Mouse (Mus musculus) intestine, postnatal 0 days (tissue): ENCODE measurements around the gene Fgfr2. TPM values are rescaled to one million over a fixed set of nuclear protein-coding genes. Genes with fewer than 3 reads are reported as not detected.

ENCODE experiments used
- ATAC-seq: fragments of 200-750 bp; cut with Nextera tagmentation; 2 replicates; pipeline ENCODE4 v1.8.0; 2017; ENCODE audit warnings: mild to moderate bottlenecking, moderate TSS enrichment, moderate library complexity
- H3K27ac ChIP-seq: fragments of 300-500 bp; sonication (generic); 2 replicates; pipeline ENCODE4 v1.5.1; 2014; ENCODE audit warnings: mild to moderate bottlenecking, low read depth, low read length, moderate library complexity
- H3K27me3 ChIP-seq: fragments of 300-500 bp; sonication (generic); replicated peaks from 2 replicates; pipeline ENCODE4 v1.6.1; 2014; ENCODE audit warnings: low read length, mixed read lengths; ENCODE audit not compliant: control insufficient read depth, insufficient read depth
- H3K36me3 ChIP-seq: fragments of 300-500 bp; sonication (generic); 2 replicates; pipeline ENCODE4 v1.6.1; 2014; ENCODE audit warnings: mild to moderate bottlenecking, moderate library complexity; ENCODE audit not compliant: control insufficient read depth, insufficient read depth
- H3K4me1 ChIP-seq: fragments of 300-500 bp; sonication (generic); replicated peaks from 2 replicates; pipeline ENCODE4 v1.6.1; 2014; ENCODE audit warnings: antibody characterized with exemption, low read length, mixed read lengths; ENCODE audit not compliant: control insufficient read depth, insufficient read depth
- H3K4me2 ChIP-seq: fragments of 300-500 bp; sonication (generic); replicated peaks from 2 replicates; pipeline ENCODE4 v1.6.1; 2014; ENCODE audit warnings: low read depth, mild to moderate bottlenecking, moderate library complexity
- H3K4me3 ChIP-seq: fragments of 300-500 bp; sonication (generic); 2 replicates; pipeline ENCODE4 v1.5.1; 2014; ENCODE audit warnings: low read depth, low read length
- H3K9ac ChIP-seq: fragments of 300-500 bp; sonication (generic); 2 replicates; pipeline ENCODE4 v1.6.1; 2014; ENCODE audit warnings: mild to moderate bottlenecking, low read depth, low read length
- H3K9me3 ChIP-seq: fragments of 300-500 bp; sonication (generic); 2 replicates; pipeline ENCODE4 v1.6.1; 2016; ENCODE audit warnings: mixed run types; ENCODE audit not compliant: control insufficient read depth
- CTCF ChIP-seq: sonication (generic); IDR thresholded peaks from 2 replicates; pipeline ENCODE4 v1.5.1; 2016; ENCODE audit warnings: low read depth, mild to moderate bottlenecking, control low read depth, antibody characterized with exemption, moderate library complexity
- WGBS: fragments of 180-500 bp; shearing (Covaris S2); extraction: QIAGEN DNeasy Blood & Tissue Kit; methylation state at CpG from one replicate; pipeline ENCODE4 v1.1.7; 2014; 5-methylcytosine and 5-hydroxymethylcytosine counted together
- polyA plus RNA-seq: library from polyadenylated mRNA; unstranded; fragments of >200 nt; fragmentation: Nextera tagmentation; extraction: Ambion mirVana; gene quantifications from 2 replicates; pipeline ENCODE4 v1.2.1, GENCODE M21; 2015

Gene Fgfr2
- polyA plus RNA-seq, 1 experiment from 2014 or later, result 29.5 TPM

GRCm38 (mm10) chr7:132786011-132786410 lies 337.1 kb downstream of the Fgfr2 start:
- Histone ChIP-seq H3K27ac (peak overlapping the region; percentile 78; the same call in 1 of the 2 replicates), H3K27me3 (no peaks in the 10 kb centered on the region), H3K4me2 (no peak overlapping the region; the same call in 1 of the 2 replicates), H3K9ac (no peak overlapping the region), H3K4me3 (no peak overlapping the region), H3K9me3 (no peaks in the 10 kb centered on the region), H3K36me3 (no peaks in the 10 kb centered on the region), H3K4me1 (peaks cover 37% of the 10 kb centered on the region)
- 14% methylated on average over 7 of the region's 7 CpGs for WGBS
- ATAC-seq, result peak; percentile 40; the same call in 1 of the 2 replicates
- TF ChIP-seq CTCF, result no peak

GRCm38 (mm10) chr7:132784101-132784500 lies 339.0 kb downstream of the Fgfr2 start:
- WGBS, result 63% methylated on average over 5 of the region's 5 CpGs
- H3K4me1 ChIP-seq, result peaks cover 40% of the 10 kb centered on the region
- no peaks in the 10 kb centered on the region for H3K9me3 ChIP-seq

GRCm38 (mm10) chr7:132781850-132782249 lies 341.3 kb downstream of the Fgfr2 start:
- H3K9ac ChIP-seq, result no peak overlapping the region
- peaks cover 21% of the 10 kb centered on the region for H3K36me3 ChIP-seq
- H3K4me2 ChIP-seq, result no peak overlapping the region
- no peaks in the 10 kb centered on the region for H3K27me3 ChIP-seq
- no peak overlapping the region for H3K4me3 ChIP-seq
- no peak for ATAC-seq
- H3K27ac ChIP-seq, result 0 out of 2 replicates have a peak overlapping the region, but pooled peaks have one; percentile 7
- TF ChIP-seq CTCF, result no peak
- no peaks in the 10 kb centered on the region for H3K9me3 ChIP-seq
- peaks cover 35% of the 10 kb centered on the region for H3K4me1 ChIP-seq
- WGBS, result 62% methylated on average over 6 of the region's 6 CpGs

More at GRCm38 (mm10) chr7:132784101-132784500, 339.0 kb downstream of the Fgfr2 start:
- H3K9ac ChIP-seq, result no peak overlapping the region
- H3K27ac ChIP-seq, result no peak overlapping the region
- H3K4me3 ChIP-seq, result no peak overlapping the region
- no peaks in the 10 kb centered on the region for H3K27me3 ChIP-seq
- ATAC-seq, result no peak
- no peak overlapping the region for H3K4me2 ChIP-seq
- H3K36me3 ChIP-seq, result 0 out of 2 replicates have a peak, but pooled peaks cover 2% of the 10 kb centered on the region
- no peak for TF ChIP-seq CTCF

DNA sequence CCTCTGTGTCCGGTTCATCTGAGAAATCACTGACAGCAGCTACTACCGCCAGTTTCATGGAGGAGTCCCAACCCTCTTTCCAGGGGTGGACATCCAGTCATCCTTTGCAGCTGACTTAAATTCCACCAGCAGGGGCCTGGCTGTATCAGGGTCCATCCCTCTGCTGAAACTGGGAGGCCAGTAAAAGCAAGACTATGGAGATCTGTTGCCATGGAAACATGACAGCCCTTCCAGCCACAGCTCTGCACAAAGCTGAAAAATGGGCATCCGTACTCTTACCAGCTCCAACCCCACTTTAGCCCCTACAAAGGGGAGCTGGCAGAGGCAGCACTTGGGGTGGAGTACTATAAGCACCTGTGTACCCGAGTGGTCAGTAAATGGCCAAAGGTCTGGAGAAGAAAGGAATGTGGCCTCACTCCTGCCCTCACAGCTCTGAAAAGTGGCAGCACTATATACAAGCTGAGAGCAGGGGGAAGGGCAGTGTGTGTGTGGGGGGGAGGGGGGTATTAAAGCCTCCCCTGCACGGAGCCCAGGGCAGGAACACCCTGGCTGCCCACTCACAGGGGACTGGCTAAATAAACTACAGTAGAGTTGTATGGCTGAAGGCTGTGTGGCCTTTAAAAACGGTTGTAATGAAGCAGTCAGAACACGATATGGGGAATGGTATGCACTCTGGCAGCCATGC lies 341.9 kb downstream of the Fgfr2 start:
- peak; percentile 34; the same call in 1 of the 2 replicates for TF ChIP-seq CTCF
- Histone ChIP-seq H3K4me3 (no peak overlapping the region), H3K9ac (no peak overlapping the region), H3K27me3 (no peaks in the 10 kb centered on the region), H3K9me3 (no peaks in the 10 kb centered on the region), H3K36me3 (peaks cover 26% of the 10 kb centered on the region), H3K4me2 (no peak overlapping the region), H3K4me1 (peaks cover 34% of the 10 kb centered on the region), H3K27ac (0 out of 2 replicates have a peak overlapping the region, but pooled peaks have one; percentile 7)
- 45% methylated on average over 7 of the region's 7 CpGs for WGBS
- ATAC-seq, result no peak

GRCm38 (mm10) chr7:132780611-132781010 lies 342.5 kb downstream of the Fgfr2 start:
- H3K9me3 ChIP-seq, result no peaks in the 10 kb centered on the region
- no peak overlapping the region; the same call in 1 of the 2 replicates for H3K27ac ChIP-seq
- ATAC-seq, result peak; percentile 37; the same call in 1 of the 2 replicates
- H3K27me3 ChIP-seq, result no peaks in the 10 kb centered on the region
- H3K4me3 ChIP-seq, result no peak overlapping the region
- H3K36me3 ChIP-seq, result peaks cover 31% of the 10 kb centered on the region
- no peak overlapping the region for H3K9ac ChIP-seq
- no peak overlapping the region for H3K4me2 ChIP-seq
- 37% methylated on average over 4 of the region's 4 CpGs for WGBS
- peak; percentile 47 for TF ChIP-seq CTCF
- H3K4me1 ChIP-seq, result peaks cover 29% of the 10 kb centered on the region

- H3K4me2 ChIP-seq, result no peak overlapping the region
- H3K36me3 ChIP-seq, result peaks cover 46% of the 10 kb centered on the region
- H3K27ac ChIP-seq, result no peak overlapping the region
- H3K4me1 ChIP-seq, result peaks cover 23% of the 10 kb centered on the region
- H3K4me3 ChIP-seq, result no peak overlapping the region
- no peak overlapping the region; the same call in 1 of the 2 replicates for H3K9ac ChIP-seq
- ATAC-seq, result no peak
- no peaks in the 10 kb centered on the region for H3K9me3 ChIP-seq
- H3K27me3 ChIP-seq, result no peaks in the 10 kb centered on the region
- TF ChIP-seq CTCF, result no peak
- WGBS, result 74% methylated on average over 13 of the region's 13 CpGs
Measured at GRCm38 (mm10) chr7:132778630-132779029, 344.5 kb downstream of the Fgfr2 start.
